ENCODE assay signal across 10 mouse cellular contexts in genomic region chr2:85088716-85089646, GRCm38 (mm10). TPM values are rescaled to one million over a fixed set of nuclear protein-coding genes. Genes with fewer than 3 reads are reported as not detected.
DNase-seq lines count a peak whose midpoint lies in the region; ATAC-seq lines count a peak whose summit lies in the region.
"Had no signal": no experiment of that assay in that cellular context is flagged by ENCODE, and none has a peak within 500 bp of the region (broad histone marks: within the 10 kb centered on the region; RNA-seq: fewer than 3 reads in every experiment).

No protein-coding gene starts in this region.

- no peaks in the 10 kb centered on the region for H3K9me3 ChIP-seq in forebrain, embryonic 14.5 days (replicated peaks; ENCODE audit: control insufficient read depth, low read length)
- H3K9me3 ChIP-seq in kidney, embryonic 15.5 days (replicated peaks), result no peaks in the 10 kb centered on the region
- H3K9me3 ChIP-seq in neural tube, embryonic 15.5 days (replicated peaks), result no peaks in the 10 kb centered on the region

- no peaks in the 10 kb centered on the region for H3K4me1 ChIP-seq in forebrain, embryonic 14.5 days (ENCODE audit: control insufficient read depth, insufficient read depth, low read length)
- 0 out of 2 replicates have a peak, but pooled peaks cover 3% of the 10 kb centered on the region for H3K4me1 ChIP-seq in kidney, embryonic 15.5 days
- H3K4me1 ChIP-seq in neural tube, embryonic 15.5 days, result no peaks in the 10 kb centered on the region; the same call in 1 of the 2 replicates

- H3K27ac ChIP-seq in forebrain, embryonic 14.5 days (ENCODE audit: low read depth, low read length), result no peak overlapping the region
- H3K27ac ChIP-seq in kidney, embryonic 15.5 days, result no peak overlapping the region
- no peak overlapping the region for H3K27ac ChIP-seq in neural tube, embryonic 15.5 days (replicated peaks)

- H3K4me2 ChIP-seq in forebrain, embryonic 14.5 days (ENCODE audit: low read length), result no peak overlapping the region
- H3K4me2 ChIP-seq in kidney, embryonic 15.5 days, result no peak overlapping the region
- H3K4me2 ChIP-seq in neural tube, embryonic 15.5 days, result no peak overlapping the region

- H3K36me3 ChIP-seq in forebrain, embryonic 14.5 days (ENCODE audit: control insufficient read depth, insufficient read depth, low read length), result no peaks in the 10 kb centered on the region
- H3K36me3 ChIP-seq in kidney, embryonic 15.5 days, result no peaks in the 10 kb centered on the region
- no peaks in the 10 kb centered on the region for H3K36me3 ChIP-seq in neural tube, embryonic 15.5 days

- no peaks in the 10 kb centered on the region for H3K27me3 ChIP-seq in forebrain, embryonic 14.5 days (replicated peaks; ENCODE audit: control insufficient read depth, insufficient read depth, low read length)
- H3K27me3 ChIP-seq in kidney, embryonic 15.5 days, result no peaks in the 10 kb centered on the region
- H3K27me3 ChIP-seq in neural tube, embryonic 15.5 days (replicated peaks), result no peaks in the 10 kb centered on the region

- H3K4me3 ChIP-seq in forebrain, embryonic 14.5 days (ENCODE audit: low read depth, low read length), result no peak overlapping the region
- no peak overlapping the region for H3K4me3 ChIP-seq in kidney, embryonic 15.5 days (replicated peaks)
- no peak overlapping the region for H3K4me3 ChIP-seq in neural tube, embryonic 15.5 days (replicated peaks)
- H3K4me3 ChIP-seq: myocyte had no signal

- no peak overlapping the region for H3K9ac ChIP-seq in forebrain, embryonic 14.5 days (ENCODE audit: low read length)
- H3K9ac ChIP-seq in kidney, embryonic 15.5 days, result no peak overlapping the region
- no peak overlapping the region for H3K9ac ChIP-seq in neural tube, embryonic 15.5 days (replicated peaks)

- WGBS in forebrain, embryonic 14.5 days, result 34% methylated on average over 11 of the region's 11 CpGs
- 54% methylated on average over 11 of the region's 11 CpGs for WGBS in kidney, embryonic 15.5 days
- 58% methylated on average over 11 of the region's 11 CpGs for WGBS in neural tube, embryonic 15.5 days

- intact Hi-C loops in left cerebral cortex, postnatal 4 days (cut with DNase I), result no loop called here
- intact Hi-C loops in left cerebral cortex, postnatal 36 days (cut with DNase I), result no loop called here

- ATAC-seq in forebrain, embryonic 14.5 days, result peak; percentile 89
- peak; percentile 77; the same call in 1 of the 2 replicates for ATAC-seq in kidney, embryonic 15.5 days (replicated peaks; ENCODE audit: low FRiP score)
- peak; percentile 78 for ATAC-seq in neural tube, embryonic 15.5 days (ENCODE audit: low FRiP score)

- peak; percentile 43 for DNase-seq in left cerebral cortex, postnatal 4 days
- no peak for DNase-seq in left cerebral cortex, postnatal 36 days (ENCODE audit: low spot score in 2 of 2)
- DNase-seq in forebrain, embryonic 14.5 days (ENCODE audit: low spot score), result peak; percentile 78
- DNase-seq in embryo, embryonic 9.5 days (ENCODE audit: extremely low spot score), result no peak
- no peak for DNase-seq in spleen, adult 18-20 months
- DNase-seq in right cerebral cortex, adult 18-20 months, result no peak

RNA-seq across cellular contexts. Expression of gene Tnks1bp1, which starts 41.2 kb away (rescaled TPM):
- 10 to 100 TPM; 80.1 to 91.9 TPM for total RNA-seq in left cerebral cortex, postnatal 4 days (2021)
- 100 to 1,000 TPM; 109 to 131 TPM for total RNA-seq in left cerebral cortex, postnatal 36 days (2021)
- 6.7 and 10.6 TPM in 2 replicates for polyA plus RNA-seq in forebrain, embryonic 14.5 days (2014; fragmentation: Nextera tagmentation; extraction: Ambion mirVana)
- 29.2 and 39.2 TPM in 2 replicates for polyA plus RNA-seq in kidney, embryonic 15.5 days (2015; fragmentation: Nextera tagmentation; extraction: Ambion mirVana)
- 19.7 and 24.3 TPM in 2 replicates for polyA plus RNA-seq in neural tube, embryonic 15.5 days (2015; fragmentation: Nextera tagmentation; extraction: Ambion mirVana)

RNA-seq across cellular contexts. Expression of gene Aplnr, which starts 47.0 kb away (rescaled TPM):
- 10 to 100 TPM; 27.9 to 28.4 TPM for total RNA-seq in left cerebral cortex, postnatal 4 days (2021)
- total RNA-seq in left cerebral cortex, postnatal 36 days (2021), result 1 to 10 TPM in 1 of 2 experiments, under 1 TPM in 1; 1.00 to 1.1 TPM
- 24.8 and 25.6 TPM in 2 replicates for polyA plus RNA-seq in forebrain, embryonic 14.5 days (2014; fragmentation: Nextera tagmentation; extraction: Ambion mirVana)
- 94.6 and 104 TPM in 2 replicates for polyA plus RNA-seq in kidney, embryonic 15.5 days (2015; fragmentation: Nextera tagmentation; extraction: Ambion mirVana)
- 29.8 and 45.8 TPM in 2 replicates for polyA plus RNA-seq in neural tube, embryonic 15.5 days (2015; fragmentation: Nextera tagmentation; extraction: Ambion mirVana)
- total RNA-seq: MEL had no signal

RNA-seq across cellular contexts. Expression of gene P2rx3, which starts 51.7 kb away (rescaled TPM):
- 1 to 10 TPM; 1.0 to 1.4 TPM for total RNA-seq in left cerebral cortex, postnatal 4 days (2021)
- 1 to 10 TPM; 1.6 to 2.3 TPM for total RNA-seq in left cerebral cortex, postnatal 36 days (2021)
- 0.30 and 0.36 TPM in 2 replicates for polyA plus RNA-seq in forebrain, embryonic 14.5 days (2014; fragmentation: Nextera tagmentation; extraction: Ambion mirVana)
- 0.90 and 1.3 TPM in 2 replicates for polyA plus RNA-seq in kidney, embryonic 15.5 days (2015; fragmentation: Nextera tagmentation; extraction: Ambion mirVana)
- 19.5 and 21.6 TPM in 2 replicates for polyA plus RNA-seq in neural tube, embryonic 15.5 days (2015; fragmentation: Nextera tagmentation; extraction: Ambion mirVana)
- total RNA-seq: MEL had no signal

RNA-seq across cellular contexts. Expression of gene Ssrp1, which starts 51.9 kb away (rescaled TPM):
- total RNA-seq in left cerebral cortex, postnatal 4 days (2021), result 100 to 1,000 TPM; 146 to 154 TPM
- total RNA-seq in left cerebral cortex, postnatal 36 days (2021), result 100 to 1,000 TPM in 1 of 2 experiments, 10 to 100 TPM in 1; 94.2 to 109 TPM
- 240 and 254 TPM in 2 replicates for polyA plus RNA-seq in forebrain, embryonic 14.5 days (2014; fragmentation: Nextera tagmentation; extraction: Ambion mirVana)
- 299 and 307 TPM in 2 replicates for polyA plus RNA-seq in kidney, embryonic 15.5 days (2015; fragmentation: Nextera tagmentation; extraction: Ambion mirVana)
- 146 and 191 TPM in 2 replicates for polyA plus RNA-seq in neural tube, embryonic 15.5 days (2015; fragmentation: Nextera tagmentation; extraction: Ambion mirVana)

Comparison
In these comparisons a context has a peak if more than half of its experiments do, and no peak if none do; other contexts are left out.
1. DNase-seq: peak in left cerebral cortex, postnatal 4 days (single experiment) and forebrain, embryonic 14.5 days (single experiment); none in left cerebral cortex, postnatal 36 days (0 of 2), embryo, embryonic 9.5 days (single experiment), spleen, adult 18-20 months (0 of 2) and right cerebral cortex, adult 18-20 months (single experiment).
2. Peak in every context shown above with its lines, with median percentiles within 50 percentile points of each other: ATAC-seq.